Mouse (Mus musculus) olfactory bulb, adult 2 months (tissue): ENCODE results near the gene Ctnna3.

ENCODE experiments used
- CTCF ChIP-seq: fragments of 200-500 bp; IDR thresholded peaks from 2 replicates; pipeline ENCODE4 v1.5.1; 2012; ENCODE audit warnings: low read depth, mild to moderate bottlenecking, low read length, moderate library complexity; ENCODE audit not compliant: insufficient read depth
- POLR2A ChIP-seq: fragments of 200-500 bp; IDR thresholded peaks from 2 replicates; pipeline ENCODE4 v1.6.1; 2012; ENCODE audit warnings: mild to moderate bottlenecking, low read depth, low read length, moderate library complexity; ENCODE audit not compliant: insufficient read depth

DNA sequence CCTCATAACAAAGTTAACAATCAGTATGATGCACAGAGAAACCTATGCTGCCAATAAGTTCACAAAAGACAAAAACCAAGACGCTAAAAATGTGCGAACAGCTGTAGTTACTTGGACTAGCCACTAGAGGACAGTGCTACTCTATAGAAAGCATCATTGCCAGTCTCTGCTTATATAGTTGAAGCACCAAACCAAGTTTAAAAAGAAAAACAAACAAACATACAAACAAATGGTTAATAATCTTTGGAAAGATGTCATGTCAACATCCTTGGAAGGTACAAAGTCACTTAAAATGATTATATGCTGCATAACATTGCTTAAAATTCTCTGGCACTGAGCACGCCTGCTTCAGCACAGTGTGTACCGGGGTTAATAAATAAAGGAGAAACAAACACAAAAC is 654.6 kb downstream of the Ctnna3 start:
- no peak for TF ChIP-seq POLR2A
- no peak for TF ChIP-seq CTCF
